Mouse (Mus musculus) inflammation-experienced regulatory T-cells, adult 6 months (primary cell): Measurements from ENCODE around the gene Tnk2. TPM values are rescaled to one million over a fixed set of nuclear protein-coding genes. Genes with fewer than 3 reads are reported as not detected.

Experiments
- ATAC-seq: one replicate; pipeline ENCODE4 v1.8.0; 2017
- polyA plus RNA-seq, 3 experiments: library from polyadenylated mRNA; unstranded; fragments of 100-300 nt; shearing (Covaris generic); gene quantifications; one replicate each; pipeline ENCODE4 v1.2.1; 2017

Tnk2 gene
- polyA plus RNA-seq, 3 experiments from 2014 or later = 7.2 to 10.1 (median 8.6) TPM

- no peak for ATAC-seq
Observed at GRCm38 (mm10) chr16:32723163-32723562, 79.5 kb downstream of the Tnk2 start.

DNA sequence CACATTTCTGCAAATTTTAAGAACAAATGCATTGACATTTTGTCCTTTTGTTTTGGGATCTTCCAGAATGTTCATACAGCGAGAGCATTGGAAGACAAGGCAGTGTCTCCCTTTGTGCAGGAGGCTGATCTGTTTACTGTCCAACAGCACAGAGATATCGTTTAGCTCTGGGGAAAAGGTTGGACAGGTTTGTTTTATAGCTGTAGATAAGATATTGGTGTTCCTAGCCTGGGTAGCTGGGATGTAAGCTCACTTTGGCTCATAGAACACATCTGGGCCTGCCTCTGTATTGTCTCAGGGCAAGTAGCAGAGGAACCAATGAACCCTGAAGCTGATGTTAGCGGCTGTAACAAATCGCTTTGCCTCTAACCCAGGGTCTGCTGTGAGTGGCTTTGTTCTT is 80.1 kb downstream of the Tnk2 start:
- no peak for ATAC-seq

- no peak for ATAC-seq
Observed at GRCm38 (mm10) chr16:32724259-32724658, 80.6 kb downstream of the Tnk2 start.

DNA sequence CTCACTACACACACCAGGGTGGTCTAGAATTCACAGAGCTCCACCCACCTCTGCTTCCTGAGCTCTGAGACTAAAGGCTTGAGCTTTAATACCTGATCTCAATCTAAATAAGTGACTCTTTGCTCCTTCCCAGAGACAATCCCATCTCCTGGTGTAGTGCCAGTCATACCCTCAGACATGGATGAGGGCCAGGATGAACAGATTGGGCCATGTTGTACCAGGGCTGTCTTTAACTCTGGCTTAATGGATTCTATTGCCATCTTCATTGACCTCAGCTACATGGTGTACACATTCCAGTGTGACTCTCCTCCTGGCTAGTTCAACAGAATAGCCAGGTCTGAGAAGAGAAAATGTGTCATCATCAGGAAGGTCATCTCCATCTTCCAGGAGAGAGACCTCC is 82.8 kb downstream of the Tnk2 start:
- ATAC-seq = no peak

GRCm38 (mm10) chr16:32728240-32728639 is 84.6 kb downstream of the Tnk2 start:
- no peak for ATAC-seq

DNA sequence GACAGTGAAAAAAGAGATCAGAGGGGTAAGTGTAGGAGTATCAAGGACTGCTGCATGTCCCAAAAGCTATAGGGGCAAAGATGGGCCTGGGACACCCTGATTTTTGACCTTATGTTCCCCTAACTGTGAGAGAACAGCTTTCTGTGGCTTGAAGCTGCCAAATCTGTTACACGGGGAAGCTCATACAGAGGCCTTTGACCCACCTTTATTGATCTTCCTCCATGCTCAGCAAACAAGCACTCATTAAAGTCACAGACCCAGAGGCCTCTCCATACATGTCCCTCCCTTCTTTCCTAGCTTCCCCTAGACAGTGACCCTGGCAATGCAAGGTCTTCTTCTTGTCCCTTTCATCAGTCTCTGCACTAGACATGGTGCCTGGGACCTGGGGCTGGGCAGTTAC is 85.1 kb downstream of the Tnk2 start:
- no peak for ATAC-seq

Other genes starting within 250 kb of the Tnk2 start
- not detected for gene Tm4sf19, start 243.4 kb upstream of the Tnk2 start, polyA plus RNA-seq
- gene Tctex1d2, start 224.2 kb upstream of the Tnk2 start, polyA plus RNA-seq = 10 to 100 TPM in 1 of 3 experiments, 1 to 10 TPM in 2; 2.4 to 10.6 (median 4.3) TPM
- 1 to 10 TPM; 6.0 to 9.3 (median 6.5) TPM for gene Pcyt1a, start 213.0 kb upstream of the Tnk2 start, polyA plus RNA-seq
- not detected for gene Slc51a, start 156.0 kb upstream of the Tnk2 start, polyA plus RNA-seq
- under 1 TPM in 1 of 3 experiments, not detected in 2; 0.32 TPM for gene Zdhhc19, start 147.6 kb upstream of the Tnk2 start, polyA plus RNA-seq
- 10 to 100 TPM; 15.9 to 22.7 (median 17.9) TPM for gene Tfrc, start 35.0 kb upstream of the Tnk2 start, polyA plus RNA-seq
- gene Muc4, start 92.0 kb downstream of the Tnk2 start, polyA plus RNA-seq = under 1 TPM in 1 of 3 experiments, not detected in 2; 0.05 TPM
- gene Muc20, start 153.6 kb downstream of the Tnk2 start, polyA plus RNA-seq = 1 to 10 TPM in 1 of 3 experiments, not detected in 2; 2.3 TPM
- not detected for gene Smbd1, start 166.6 kb downstream of the Tnk2 start, polyA plus RNA-seq
- 10 to 100 TPM; 54.2 to 93.0 (median 62.4) TPM for gene Fyttd1, start 233.6 kb downstream of the Tnk2 start, polyA plus RNA-seq
- gene Rubcn, start 233.9 kb downstream of the Tnk2 start, polyA plus RNA-seq = 10 to 100 TPM in 2 of 3 experiments, 1 to 10 TPM in 1; 9.3 to 15.1 (median 13.8) TPM